Mouse (Mus musculus) liver, embryonic 11.5 days (tissue): ENCODE data around the gene Gk5. TPM values are rescaled to one million over a fixed set of nuclear protein-coding genes. Genes with fewer than 3 reads are reported as not detected.

ENCODE experiments used
- ATAC-seq: fragments of 200-750 bp; cut with Nextera tagmentation; replicated peaks from 2 replicates; pipeline ENCODE4 v1.8.0; 2017; ENCODE audit warnings: moderate number of reproducible peaks, mild to moderate bottlenecking, moderate TSS enrichment, moderate library complexity; ENCODE audit not compliant: low FRiP score
- DNase-seq: peaks from one replicate; pipeline ENCODE4 v3.0.0-alpha.2; 2017; ENCODE audit warnings: low spot score
- H3K27ac ChIP-seq: fragments of 300-500 bp; sonication (generic); 2 replicates; pipeline ENCODE4 v1.5.1; 2014; ENCODE audit warnings: mild to moderate bottlenecking, low read depth, low read length, control low read depth
- H3K27me3 ChIP-seq: fragments of 300-500 bp; sonication (generic); replicated peaks from 2 replicates; pipeline ENCODE4 v1.6.1; 2014; ENCODE audit warnings: low read length, mixed read lengths; ENCODE audit not compliant: control insufficient read depth, insufficient read depth
- H3K36me3 ChIP-seq: fragments of 300-500 bp; sonication (generic); 2 replicates; pipeline ENCODE4 v1.6.1; 2014; ENCODE audit warnings: mild to moderate bottlenecking, low read length, moderate library complexity, mixed read lengths; ENCODE audit not compliant: control insufficient read depth, insufficient read depth
- H3K4me1 ChIP-seq: fragments of 300-500 bp; sonication (generic); replicated peaks from 2 replicates; pipeline ENCODE4 v1.6.1; 2014; ENCODE audit warnings: low read length, mixed read lengths; ENCODE audit not compliant: control insufficient read depth, insufficient read depth
- H3K4me2 ChIP-seq: fragments of 300-500 bp; sonication (generic); 2 replicates; pipeline ENCODE4 v1.6.1; 2014; ENCODE audit warnings: mild to moderate bottlenecking, control low read depth, moderate library complexity
- H3K4me3 ChIP-seq: fragments of 300-500 bp; sonication (generic); 2 replicates; pipeline ENCODE4 v1.5.1; 2014; ENCODE audit warnings: low read depth, low read length, control low read depth
- H3K9ac ChIP-seq: fragments of 300-500 bp; sonication (generic); 2 replicates; pipeline ENCODE4 v1.6.1; 2014; ENCODE audit warnings: low read depth, low read length, control low read depth
- H3K9me3 ChIP-seq: fragments of 300-500 bp; sonication (generic); 2 replicates; pipeline ENCODE4 v1.6.1; 2016; ENCODE audit warnings: low read length, inconsistent platforms, mixed read lengths; ENCODE audit not compliant: control insufficient read depth
- WGBS: fragments of 180-500 bp; shearing (Covaris S2); extraction: QIAGEN DNeasy Blood & Tissue Kit; methylation state at CpG from one replicate; pipeline ENCODE4 v1.1.7; 2014; 5-methylcytosine and 5-hydroxymethylcytosine counted together
- polyA plus RNA-seq: library from polyadenylated mRNA; unstranded; fragments of >200 nt; fragmentation: Nextera tagmentation; extraction: Ambion mirVana; gene quantifications from 2 replicates; pipeline ENCODE4 v1.2.1, GENCODE M21; 2014

Gk5 gene
- polyA plus RNA-seq, 1 experiment from 2014 or later, result 3.1 TPM

- peak; percentile 98 for ATAC-seq
- peak within 1 kb of the TSS; percentile 88 for H3K4me3 ChIP-seq
- WGBS, result 1% methylated on average over 79 of the region's 81 CpGs
Observed at GRCm38 (mm10) chr9:96195885-96196622, 76.9 kb downstream of the Gk5 start, which contains the start of gene Tfdp2. Gene Tfdp2, plus strand, starts transcription at chr9:96196275.

GRCm38 (mm10) chr9:96196636-96197181 lies 77.5 kb downstream of the Gk5 start:
- peak overlapping the region; percentile 88 for H3K4me3 ChIP-seq
- H3K9ac ChIP-seq, result peak overlapping the region; percentile 82
- DNase-seq (peak; percentile 59), ATAC-seq (no peak; the same call in 1 of the 2 replicates)
- no peaks in the 10 kb centered on the region for H3K36me3 ChIP-seq
- H3K4me2 ChIP-seq, result peak overlapping the region; percentile 97
- H3K4me1 ChIP-seq, result peaks cover 8% of the 10 kb centered on the region
- under 1% methylated on average over 19 of the region's 20 CpGs for WGBS
- no peaks in the 10 kb centered on the region for H3K9me3 ChIP-seq
- peak overlapping the region; percentile 84 for H3K27ac ChIP-seq
- H3K27me3 ChIP-seq, result no peaks in the 10 kb centered on the region

More at GRCm38 (mm10) chr9:96195885-96196622, 76.9 kb downstream of the Gk5 start, which contains the start of gene Tfdp2:
- H3K4me1 ChIP-seq, result peaks cover 8% of the 10 kb centered on the region
- peak; percentile 88 for DNase-seq
- H3K9ac ChIP-seq, result peak within 1 kb of the TSS; percentile 82
- H3K4me2 ChIP-seq, result peak within 1 kb of the TSS; percentile 97
- H3K9me3 ChIP-seq, result no peaks in the 10 kb centered on the region
- H3K27me3 ChIP-seq, result no peaks in the 10 kb centered on the region
- H3K36me3 ChIP-seq, result no peaks in the 10 kb centered on the region
- H3K27ac ChIP-seq, result peak within 1 kb of the TSS; percentile 84

- Histone ChIP-seq H3K4me2 (peak overlapping the region; percentile 97), H3K9ac (no peak overlapping the region), H3K27ac (no peak overlapping the region), H3K4me3 (peak overlapping the region; percentile 88), H3K27me3 (no peaks in the 10 kb centered on the region), H3K36me3 (no peaks in the 10 kb centered on the region), H3K9me3 (no peaks in the 10 kb centered on the region), H3K4me1 (peaks cover 8% of the 10 kb centered on the region)
- ATAC-seq (no peak), DNase-seq (no peak)
- WGBS, result 77% methylated on average over 9 of the region's 9 CpGs
Observed at GRCm38 (mm10) chr9:96197806-96198205, 78.6 kb downstream of the Gk5 start.

GRCm38 (mm10) chr9:96203663-96204062 lies 84.5 kb downstream of the Gk5 start:
- ATAC-seq, result no peak
- Histone ChIP-seq H3K9me3 (no peaks in the 10 kb centered on the region), H3K27ac (no peak overlapping the region), H3K4me3 (no peak overlapping the region), H3K27me3 (no peaks in the 10 kb centered on the region), H3K4me1 (no peaks in the 10 kb centered on the region; the same call in 1 of the 2 replicates), H3K4me2 (no peak overlapping the region), H3K36me3 (no peaks in the 10 kb centered on the region), H3K9ac (no peak overlapping the region)
- WGBS, result 97% methylated on average over 3 of the region's 3 CpGs
- DNase-seq, result no peak

GRCm38 (mm10) chr9:96207428-96207827 lies 88.3 kb downstream of the Gk5 start:
- 91% methylated on average over 3 of the region's 3 CpGs for WGBS
- H3K9ac ChIP-seq, result no peak overlapping the region

GRCm38 (mm10) chr9:96213036-96213645 lies 94.0 kb downstream of the Gk5 start:
- WGBS, result 76% methylated on average over 3 of the region's 3 CpGs

More at GRCm38 (mm10) chr9:96207428-96207827, 88.3 kb downstream of the Gk5 start:
- ATAC-seq (no peak), DNase-seq (no peak)
- H3K27me3 ChIP-seq, result no peaks in the 10 kb centered on the region
- H3K4me3 ChIP-seq, result no peak overlapping the region
- no peak overlapping the region for H3K27ac ChIP-seq
- no peaks in the 10 kb centered on the region for H3K9me3 ChIP-seq
- H3K36me3 ChIP-seq, result no peaks in the 10 kb centered on the region
- H3K4me2 ChIP-seq, result no peak overlapping the region
- H3K4me1 ChIP-seq, result no peaks in the 10 kb centered on the region; the same call in 1 of the 2 replicates

GRCm38 (mm10) chr9:96214171-96214570 lies 95.0 kb downstream of the Gk5 start:
- ATAC-seq (no peak), DNase-seq (no peak)
- no peaks in the 10 kb centered on the region for H3K9me3 ChIP-seq
- H3K4me3 ChIP-seq, result no peak overlapping the region
- H3K27ac ChIP-seq, result no peak overlapping the region
- H3K36me3 ChIP-seq, result no peaks in the 10 kb centered on the region
- H3K9ac ChIP-seq, result no peak overlapping the region
- WGBS, result 91% methylated on average over 2 of the region's 2 CpGs
- H3K4me1 ChIP-seq, result no peaks in the 10 kb centered on the region
- no peak overlapping the region for H3K4me2 ChIP-seq
- no peaks in the 10 kb centered on the region for H3K27me3 ChIP-seq

More at GRCm38 (mm10) chr9:96213036-96213645, 94.0 kb downstream of the Gk5 start:
- Histone ChIP-seq H3K4me1 (no peaks in the 10 kb centered on the region), H3K9me3 (no peaks in the 10 kb centered on the region), H3K4me2 (no peak overlapping the region), H3K4me3 (no peak overlapping the region), H3K27me3 (no peaks in the 10 kb centered on the region), H3K27ac (peak overlapping the region; percentile 49; the same call in 1 of the 2 replicates), H3K36me3 (no peaks in the 10 kb centered on the region), H3K9ac (no peak overlapping the region)
- ATAC-seq (no peak), DNase-seq (no peak)

GRCm38 (mm10) chr9:96217299-96217698 lies 98.1 kb downstream of the Gk5 start:
- no peaks in the 10 kb centered on the region for H3K36me3 ChIP-seq
- H3K4me1 ChIP-seq, result no peaks in the 10 kb centered on the region
- no peaks in the 10 kb centered on the region for H3K9me3 ChIP-seq
- H3K27me3 ChIP-seq, result no peaks in the 10 kb centered on the region
- no peak overlapping the region for H3K9ac ChIP-seq
- DNase-seq (no peak), ATAC-seq (no peak)
- WGBS, result 78% methylated on average over 1 of the region's 1 CpGs
- no peak overlapping the region for H3K4me2 ChIP-seq
- no peak overlapping the region for H3K4me3 ChIP-seq
- H3K27ac ChIP-seq, result no peak overlapping the region
